Mouse (Mus musculus) testis, adult 2 months (tissue): Measurements from ENCODE around the gene Prr23a1.

Experiments used
- CTCF ChIP-seq: fragments of 200-500 bp; IDR thresholded peaks from 2 replicates; pipeline ENCODE4 v1.5.1; 2012; ENCODE audit warnings: low read depth, mild to moderate bottlenecking, inconsistent platforms, low read length, moderate library complexity; ENCODE audit not compliant: control insufficient read depth, insufficient read depth, insufficient replicate concordance
- POLR2A ChIP-seq: fragments of 200-500 bp; IDR thresholded peaks from 2 replicates; pipeline ENCODE4 v1.6.1; 2012; ENCODE audit warnings: low read depth, mild to moderate bottlenecking, inconsistent platforms, low read length, moderate library complexity; ENCODE audit not compliant: control insufficient read depth

DNA sequence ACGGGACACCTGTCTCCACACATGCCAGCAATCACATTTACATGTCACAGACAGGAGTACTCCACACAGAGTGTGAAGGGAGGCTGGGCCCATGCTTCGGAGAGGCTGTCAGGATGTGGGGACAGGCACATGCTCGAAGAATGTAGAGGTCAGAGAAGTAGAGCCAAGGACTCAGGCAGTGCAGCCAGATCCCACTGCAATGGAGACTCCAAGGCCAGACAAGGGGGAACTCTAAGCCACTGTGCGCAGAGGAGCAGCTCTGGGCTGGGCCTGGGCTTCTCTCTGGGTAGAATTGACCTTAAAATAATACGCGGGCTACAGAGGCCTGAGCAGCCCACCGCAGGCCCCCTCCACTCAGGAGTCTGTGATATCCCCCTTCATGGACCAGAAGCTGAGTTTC is 24.7 kb upstream of the Prr23a1 start:
- TF ChIP-seq POLR2A (no peak), CTCF (no peak)
